ENCODE assay signal across 11 mouse cellular contexts in the genomic region with DNA sequence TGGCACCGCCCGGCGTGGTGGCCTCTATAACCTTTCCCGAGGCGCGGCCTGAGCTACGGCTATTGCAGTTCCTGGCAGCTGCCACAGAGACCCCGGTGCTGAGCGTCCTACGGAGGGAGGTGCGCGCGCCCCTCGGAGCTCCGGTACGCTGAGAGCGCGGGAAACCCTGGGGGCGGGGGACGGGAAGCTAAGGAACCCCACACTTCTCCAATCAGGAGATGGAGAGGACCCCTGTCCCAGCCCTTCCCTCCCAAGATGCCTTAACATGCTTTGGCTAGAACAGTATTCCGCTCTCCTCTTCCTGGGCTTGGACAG. TPM values are rescaled to one million over a fixed set of nuclear protein-coding genes. Genes with fewer than 3 reads are reported as not detected.
DNase-seq lines count a peak whose midpoint lies in the region; ATAC-seq lines count a peak whose summit lies in the region.
"Had no signal": no experiment of that assay in that cellular context is flagged by ENCODE, and none has a peak within 500 bp of the region (broad histone marks: within the 10 kb centered on the region; RNA-seq: fewer than 3 reads in every experiment).

No protein-coding gene starts in this region.

- peak overlapping the region; percentile 37 for H3K9ac ChIP-seq in heart, embryonic 15.5 days
- peak overlapping the region; percentile 32; the same call in 1 of the 2 replicates for H3K9ac ChIP-seq in hindbrain, embryonic 12.5 days
- peak overlapping the region; percentile 20; the same call in 1 of the 2 replicates for H3K9ac ChIP-seq in midbrain, embryonic 11.5 days (ENCODE audit: low read length)

- peaks cover 47% of the 10 kb centered on the region for H3K27me3 ChIP-seq in heart, embryonic 15.5 days
- H3K27me3 ChIP-seq in hindbrain, embryonic 12.5 days: peaks cover 52% of the 10 kb centered on the region
- H3K27me3 ChIP-seq in midbrain, embryonic 11.5 days (ENCODE audit: control insufficient read depth, insufficient read depth, low read length): peaks cover 23% of the 10 kb centered on the region
- H3K27me3 ChIP-seq: CH12.LX had no signal

- no peaks in the 10 kb centered on the region for H3K9me3 ChIP-seq in heart, embryonic 15.5 days (replicated peaks)
- H3K9me3 ChIP-seq in hindbrain, embryonic 12.5 days (replicated peaks): no peaks in the 10 kb centered on the region
- H3K9me3 ChIP-seq in midbrain, embryonic 11.5 days (ENCODE audit: control insufficient read depth, low read length): no peaks in the 10 kb centered on the region

- H3K27ac ChIP-seq in heart, embryonic 15.5 days: no peak overlapping the region
- H3K27ac ChIP-seq in hindbrain, embryonic 12.5 days: no peak overlapping the region
- H3K27ac ChIP-seq in midbrain, embryonic 11.5 days (ENCODE audit: low read depth, low read length): no peak overlapping the region

- H3K4me3 ChIP-seq in heart, embryonic 15.5 days: peak overlapping the region; percentile 44
- peak overlapping the region; percentile 36 for H3K4me3 ChIP-seq in hindbrain, embryonic 12.5 days
- H3K4me3 ChIP-seq in midbrain, embryonic 11.5 days (ENCODE audit: low read depth, low read length): peak overlapping the region; percentile 25

- peaks cover 34% of the 10 kb centered on the region for H3K36me3 ChIP-seq in heart, embryonic 15.5 days
- H3K36me3 ChIP-seq in hindbrain, embryonic 12.5 days: peaks cover 42% of the 10 kb centered on the region
- peaks cover 12% of the 10 kb centered on the region; the same call in 1 of the 2 replicates for H3K36me3 ChIP-seq in midbrain, embryonic 11.5 days (ENCODE audit: control insufficient read depth, insufficient read depth, low read length)

- DNase-seq in heart, adult 8-10 months (ENCODE audit: low spot score): no peak
- no peak for DNase-seq in midbrain, embryonic 11.5 days (ENCODE audit: low spot score, missing footprints)
- DNase-seq in layer of hippocampus, adult 9-11 months: no peak
- DNase-seq in thymus, postnatal 25 days: no peak
- DNase-seq: cerebellum, adult 9-10 months had no signal

- peak overlapping the region; percentile 75 for H3K4me2 ChIP-seq in heart, embryonic 15.5 days
- peak overlapping the region; percentile 62 for H3K4me2 ChIP-seq in hindbrain, embryonic 12.5 days (replicated peaks)
- H3K4me2 ChIP-seq in midbrain, embryonic 11.5 days: peak overlapping the region; percentile 41

- WGBS in heart, embryonic 15.5 days: 6% methylated on average over 21 of the region's 21 CpGs
- 6% methylated on average over 21 of the region's 21 CpGs for WGBS in hindbrain, embryonic 12.5 days
- 5% methylated on average over 21 of the region's 21 CpGs for WGBS in midbrain, embryonic 11.5 days

- peaks cover 14% of the 10 kb centered on the region for H3K4me1 ChIP-seq in heart, embryonic 15.5 days (replicated peaks)
- H3K4me1 ChIP-seq in hindbrain, embryonic 12.5 days: peaks cover 5% of the 10 kb centered on the region
- H3K4me1 ChIP-seq in midbrain, embryonic 11.5 days (ENCODE audit: control insufficient read depth, insufficient read depth, low read length): peaks cover 4% of the 10 kb centered on the region; the same call in 1 of the 2 replicates

- ATAC-seq in heart, embryonic 15.5 days (replicated peaks; ENCODE audit: insufficient number of reproducible peaks, insufficient read depth, low FRiP score, low read depth): no peak
- ATAC-seq in common myeloid progenitor, adult 5-6 weeks (replicated peaks; ENCODE audit: low read depth, poor library complexity, severe bottlenecking): 0 out of 2 replicates have a peak, but pooled peaks have one; percentile 20
- ATAC-seq in hindbrain, embryonic 12.5 days (ENCODE audit: low FRiP score): no peak
- no peak for ATAC-seq in midbrain, embryonic 11.5 days (ENCODE audit: low FRiP score)
- ATAC-seq in inflammation-experienced regulatory T-cells, adult 6 months: no peak

RNA-seq across cellular contexts. Expression of gene Grin3b, which starts 0.6 kb away (rescaled TPM):
- polyA plus RNA-seq in heart, embryonic 15.5 days (2015; fragmentation: Nextera tagmentation; extraction: Ambion mirVana): 0.24 and 0.28 TPM in 2 replicates
- total RNA-seq in heart, adult 8-10 months (2022): under 1 TPM; 0.37 to 0.85 (median 0.63) TPM
- not detected in 2 replicates for total RNA-seq in common myeloid progenitor, adult 5-6 weeks (2017)
- polyA plus RNA-seq in hindbrain, embryonic 12.5 days (2016; fragmentation: Nextera tagmentation; extraction: Ambion mirVana): 0.23 and 0.44 TPM in 2 replicates
- polyA plus RNA-seq in midbrain, embryonic 11.5 days (2014; fragmentation: Nextera tagmentation; extraction: Ambion mirVana): 0.22 and 0.38 TPM in 2 replicates
- under 1 TPM in 2 of 3 experiments, not detected in 1; 0.16 to 0.20 TPM for polyA plus RNA-seq in inflammation-experienced regulatory T-cells, adult 6 months (2017; shearing (Covaris generic))
- polyA plus RNA-seq: large intestine, adult 2 months had no signal

RNA-seq across cellular contexts. Expression of gene Wdr18, which starts 11.2 kb away (rescaled TPM):
- polyA plus RNA-seq in heart, embryonic 15.5 days (2015; fragmentation: Nextera tagmentation; extraction: Ambion mirVana): 56.7 and 66.6 TPM in 2 replicates
- total RNA-seq in heart, adult 8-10 months (2022): 10 to 100 TPM; 28.4 to 36.2 (median 29.6) TPM
- 26.5 and 27.2 TPM in 2 replicates for total RNA-seq in common myeloid progenitor, adult 5-6 weeks (2017)
- polyA plus RNA-seq in hindbrain, embryonic 12.5 days (2016; fragmentation: Nextera tagmentation; extraction: Ambion mirVana): 89.4 and 100 TPM in 2 replicates
- 92.7 and 98.4 TPM in 2 replicates for polyA plus RNA-seq in midbrain, embryonic 11.5 days (2014; fragmentation: Nextera tagmentation; extraction: Ambion mirVana)
- polyA plus RNA-seq in inflammation-experienced regulatory T-cells, adult 6 months (2017; shearing (Covaris generic)): 10 to 100 TPM; 66.6 to 85.2 (median 74.2) TPM

RNA-seq across cellular contexts. Expression of gene Tmem259, which starts 13.0 kb away (rescaled TPM):
- 16.2 and 19.6 TPM in 2 replicates for polyA plus RNA-seq in heart, embryonic 15.5 days (2015; fragmentation: Nextera tagmentation; extraction: Ambion mirVana)
- 100 to 1,000 TPM; 116 to 120 (median 117) TPM for total RNA-seq in heart, adult 8-10 months (2022)
- 44.8 and 56.7 TPM in 2 replicates for total RNA-seq in common myeloid progenitor, adult 5-6 weeks (2017)
- polyA plus RNA-seq in hindbrain, embryonic 12.5 days (2016; fragmentation: Nextera tagmentation; extraction: Ambion mirVana): 23.1 and 25.5 TPM in 2 replicates
- 11.9 and 13.5 TPM in 2 replicates for polyA plus RNA-seq in midbrain, embryonic 11.5 days (2014; fragmentation: Nextera tagmentation; extraction: Ambion mirVana)
- polyA plus RNA-seq in inflammation-experienced regulatory T-cells, adult 6 months (2017; shearing (Covaris generic)): 1 to 10 TPM; 2.0 to 2.5 (median 2.0) TPM

RNA-seq across cellular contexts. Expression of gene Cnn2, which starts 17.2 kb away (rescaled TPM):
- polyA plus RNA-seq in heart, embryonic 15.5 days (2015; fragmentation: Nextera tagmentation; extraction: Ambion mirVana): 208 and 243 TPM in 2 replicates
- 10 to 100 TPM; 27.1 to 35.7 (median 33.3) TPM for total RNA-seq in heart, adult 8-10 months (2022)
- total RNA-seq in common myeloid progenitor, adult 5-6 weeks (2017): 62.2 and 72.9 TPM in 2 replicates
- 178 and 204 TPM in 2 replicates for polyA plus RNA-seq in hindbrain, embryonic 12.5 days (2016; fragmentation: Nextera tagmentation; extraction: Ambion mirVana)
- polyA plus RNA-seq in midbrain, embryonic 11.5 days (2014; fragmentation: Nextera tagmentation; extraction: Ambion mirVana): 158 and 160 TPM in 2 replicates
- 100 to 1,000 TPM; 672 to 989 (median 979) TPM for polyA plus RNA-seq in inflammation-experienced regulatory T-cells, adult 6 months (2017; shearing (Covaris generic))

RNA-seq across cellular contexts. Expression of gene Abca7, which starts 25.2 kb away (rescaled TPM):
- polyA plus RNA-seq in heart, embryonic 15.5 days (2015; fragmentation: Nextera tagmentation; extraction: Ambion mirVana): 2.1 and 3.9 TPM in 2 replicates
- total RNA-seq in heart, adult 8-10 months (2022): 1 to 10 TPM; 7.5 to 8.5 (median 8.0) TPM
- 10.7 and 15.5 TPM in 2 replicates for total RNA-seq in common myeloid progenitor, adult 5-6 weeks (2017)
- 6.9 and 7.7 TPM in 2 replicates for polyA plus RNA-seq in hindbrain, embryonic 12.5 days (2016; fragmentation: Nextera tagmentation; extraction: Ambion mirVana)
- polyA plus RNA-seq in midbrain, embryonic 11.5 days (2014; fragmentation: Nextera tagmentation; extraction: Ambion mirVana): 2.8 and 2.9 TPM in 2 replicates
- 10 to 100 TPM; 10.7 to 14.2 (median 13.3) TPM for polyA plus RNA-seq in inflammation-experienced regulatory T-cells, adult 6 months (2017; shearing (Covaris generic))
